Mouse (Mus musculus): ENCODE measurements at regions not wholly inside any gene's neighbourhood (a gene's known extent, or its start where the extent isn't known, plus 50 kb on each side); places are given as distances from the start of the nearest gene placed in this dataset.

DNA sequence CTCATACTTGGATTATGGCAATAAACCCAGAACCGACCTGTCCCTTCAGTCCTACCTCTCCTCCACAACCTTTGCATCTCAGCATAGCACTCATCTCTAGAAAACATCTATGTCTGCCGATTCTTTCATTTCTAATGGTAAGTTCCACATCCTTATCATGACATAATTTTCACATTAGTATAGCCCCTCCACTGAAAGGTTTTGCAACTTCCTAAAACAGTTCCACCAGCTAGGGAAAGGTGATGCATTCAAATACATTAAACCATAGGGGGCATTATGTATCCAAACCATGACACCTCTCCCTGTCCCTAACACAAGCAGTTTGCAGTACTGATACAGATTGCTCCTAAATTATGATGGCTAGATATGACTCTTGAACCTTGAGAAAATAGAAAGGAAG, 268.0 kb downstream of the Gm11232 start:
- 86% methylated on average over 2 of the region's 2 CpGs for WGBS
- TF ChIP-seq CTCF (IDR thresholded peaks at IDR 0.05; ENCODE audit: borderline replicate concordance, control insufficient read depth, extremely low read depth, insufficient read depth, low read length, poor library complexity) = no peak
- Histone ChIP-seq H3K4me3 (ENCODE audit: control insufficient read depth, insufficient read depth, low read length) (no peak overlapping the region), H3K36me3 (ENCODE audit: control insufficient read depth, insufficient read depth, low read length) (no peaks in the 10 kb centered on the region), H3K27me3 (ENCODE audit: control insufficient read depth, insufficient read depth, low read length) (no peaks in the 10 kb centered on the region), H3K4me1 (replicated peaks; ENCODE audit: control insufficient read depth, insufficient read depth, low read length) (no peaks in the 10 kb centered on the region), H3K27ac (ENCODE audit: control insufficient read depth, insufficient read depth, low read length) (no peak overlapping the region)
- no peak for DNase-seq

DNA sequence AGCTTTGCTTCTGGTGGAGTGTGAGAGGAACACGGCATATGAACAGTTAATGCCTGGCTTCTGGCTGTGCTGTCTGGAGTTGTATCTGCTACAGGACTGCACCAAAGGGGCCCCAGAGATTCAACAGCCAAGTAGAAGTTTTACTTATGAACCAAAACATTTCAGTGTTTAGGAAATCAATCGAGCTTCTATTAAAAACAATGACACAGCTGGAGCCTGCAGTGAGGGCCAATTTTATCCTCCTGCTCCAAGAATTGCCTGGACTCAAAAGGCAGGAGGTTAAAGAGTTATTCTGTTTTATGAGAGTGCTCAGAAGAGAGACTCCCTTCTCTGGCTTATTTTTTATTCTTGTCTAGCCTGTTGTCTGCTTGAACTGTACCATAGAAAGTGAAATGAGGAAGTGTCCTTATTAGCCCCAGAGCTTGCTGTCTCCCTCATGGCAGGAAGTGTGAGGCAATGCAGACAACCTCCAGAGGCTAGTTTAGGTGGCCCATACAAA, 269.1 kb downstream of the Gm11232 start:
- H3K36me3 ChIP-seq (ENCODE audit: control insufficient read depth, insufficient read depth, low read length) = no peaks in the 10 kb centered on the region
- no peak for DNase-seq
- WGBS = 45% methylated on average over 2 of the region's 2 CpGs
- no peak overlapping the region for H3K27ac ChIP-seq (ENCODE audit: control insufficient read depth, insufficient read depth, low read length)
- no peak for TF ChIP-seq CTCF (IDR thresholded peaks at IDR 0.05; ENCODE audit: borderline replicate concordance, control insufficient read depth, extremely low read depth, insufficient read depth, low read length, poor library complexity)
- TF ChIP-seq POLR2A (IDR thresholded peaks at IDR 0.05; ENCODE audit: control insufficient read depth, extremely low read depth, insufficient read depth, low read length, poor library complexity) = no peak
- no peaks in the 10 kb centered on the region for H3K27me3 ChIP-seq (ENCODE audit: control insufficient read depth, insufficient read depth, low read length)
- H3K4me3 ChIP-seq (ENCODE audit: control insufficient read depth, insufficient read depth, low read length) = no peak overlapping the region
- no peaks in the 10 kb centered on the region for H3K4me1 ChIP-seq (replicated peaks; ENCODE audit: control insufficient read depth, insufficient read depth, low read length)

DNA sequence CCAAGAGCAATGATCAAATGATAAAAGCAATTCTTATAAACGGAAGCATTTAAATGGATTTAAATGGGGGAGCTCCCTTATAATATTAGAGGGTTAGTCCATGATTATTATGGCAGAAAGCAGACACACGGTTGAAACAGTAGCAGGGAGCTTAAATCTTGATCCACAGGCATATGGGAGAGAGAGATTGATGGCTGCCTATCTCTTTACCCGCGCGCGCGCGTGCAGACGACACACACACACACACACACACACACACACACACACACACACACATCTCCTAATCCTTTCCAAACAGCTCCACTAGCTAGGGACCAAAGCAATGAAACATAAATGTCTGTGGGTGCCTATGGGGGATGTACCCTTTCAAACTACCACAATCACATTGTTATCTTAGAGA, 269.7 kb downstream of the Gm11232 start:
- Histone ChIP-seq H3K4me1 (replicated peaks; ENCODE audit: control insufficient read depth, insufficient read depth, low read length) (no peaks in the 10 kb centered on the region), H3K27ac (ENCODE audit: control insufficient read depth, insufficient read depth, low read length) (no peak overlapping the region), H3K36me3 (ENCODE audit: control insufficient read depth, insufficient read depth, low read length) (no peaks in the 10 kb centered on the region), H3K4me3 (ENCODE audit: control insufficient read depth, insufficient read depth, low read length) (no peak overlapping the region), H3K27me3 (ENCODE audit: control insufficient read depth, insufficient read depth, low read length) (no peaks in the 10 kb centered on the region)
- no peak for DNase-seq
- 96% methylated on average over 9 of the region's 9 CpGs for WGBS
- TF ChIP-seq CTCF (IDR thresholded peaks at IDR 0.05; ENCODE audit: borderline replicate concordance, control insufficient read depth, extremely low read depth, insufficient read depth, low read length, poor library complexity) (no peak), POLR2A (IDR thresholded peaks at IDR 0.05; ENCODE audit: control insufficient read depth, extremely low read depth, insufficient read depth, low read length, poor library complexity) (no peak)

DNA sequence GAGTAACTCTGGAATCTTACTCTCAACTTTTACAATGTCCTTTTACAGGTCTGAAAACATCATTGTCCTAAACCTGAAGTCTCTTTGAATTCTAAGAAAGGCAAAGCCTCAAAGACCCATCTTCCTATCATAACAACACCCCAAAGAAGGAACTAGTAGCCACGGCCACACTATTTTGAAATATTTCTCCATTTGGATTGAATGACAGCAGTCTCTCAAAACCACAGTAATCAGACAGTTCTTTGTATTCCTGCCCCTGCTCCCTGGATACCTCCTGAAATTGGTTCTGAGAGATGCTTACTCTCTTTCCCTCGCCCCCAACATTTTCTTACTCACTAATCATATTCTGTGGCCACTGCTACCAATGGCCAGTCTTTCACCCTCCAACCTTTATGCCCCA, 276.8 kb downstream of the Gm11232 start:
- no peak for TF ChIP-seq POLR2A (IDR thresholded peaks at IDR 0.05; ENCODE audit: control insufficient read depth, extremely low read depth, insufficient read depth, low read length, poor library complexity)
- no peak for TF ChIP-seq CTCF (IDR thresholded peaks at IDR 0.05; ENCODE audit: borderline replicate concordance, control insufficient read depth, extremely low read depth, insufficient read depth, low read length, poor library complexity)
- H3K36me3 ChIP-seq (ENCODE audit: control insufficient read depth, insufficient read depth, low read length) = no peaks in the 10 kb centered on the region
- no peaks in the 10 kb centered on the region for H3K27me3 ChIP-seq (ENCODE audit: control insufficient read depth, insufficient read depth, low read length)
- no peak overlapping the region for H3K27ac ChIP-seq (ENCODE audit: control insufficient read depth, insufficient read depth, low read length)
- no peak for DNase-seq
- no peaks in the 10 kb centered on the region for H3K4me1 ChIP-seq (replicated peaks; ENCODE audit: control insufficient read depth, insufficient read depth, low read length)
- no peak overlapping the region for H3K4me3 ChIP-seq (ENCODE audit: control insufficient read depth, insufficient read depth, low read length)
- WGBS = 67% methylated on average over 2 of the region's 2 CpGs

DNA sequence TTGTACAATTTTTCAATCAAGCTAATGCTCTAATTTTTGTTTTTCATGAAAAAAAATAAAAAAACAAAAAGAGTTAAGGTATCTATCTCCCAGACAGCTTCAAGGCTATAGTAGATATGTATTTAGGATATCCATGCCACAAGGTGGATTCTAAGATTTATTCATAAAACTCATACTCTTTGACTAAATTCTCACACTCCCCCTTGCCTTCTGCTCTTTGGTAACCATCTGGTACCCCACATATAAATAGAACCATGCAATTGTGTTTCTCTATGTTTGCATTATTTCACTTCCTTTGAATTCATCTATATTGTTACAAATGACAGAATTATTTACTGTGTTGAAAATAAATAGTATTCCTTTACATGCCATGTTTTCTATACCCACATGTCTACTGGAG, 287.2 kb downstream of the Gm11232 start:
- Histone ChIP-seq H3K36me3 (ENCODE audit: control insufficient read depth, insufficient read depth, low read length) (no peaks in the 10 kb centered on the region), H3K27ac (ENCODE audit: control insufficient read depth, insufficient read depth, low read length) (no peak overlapping the region), H3K27me3 (ENCODE audit: control insufficient read depth, insufficient read depth, low read length) (no peaks in the 10 kb centered on the region), H3K4me1 (replicated peaks; ENCODE audit: control insufficient read depth, insufficient read depth, low read length) (no peaks in the 10 kb centered on the region), H3K4me3 (ENCODE audit: control insufficient read depth, insufficient read depth, low read length) (no peak overlapping the region)
- no peak for TF ChIP-seq POLR2A (IDR thresholded peaks at IDR 0.05; ENCODE audit: control insufficient read depth, extremely low read depth, insufficient read depth, low read length, poor library complexity)
- TF ChIP-seq CTCF (IDR thresholded peaks at IDR 0.05; ENCODE audit: borderline replicate concordance, control insufficient read depth, extremely low read depth, insufficient read depth, low read length, poor library complexity) = no peak
- no peak for DNase-seq

DNA sequence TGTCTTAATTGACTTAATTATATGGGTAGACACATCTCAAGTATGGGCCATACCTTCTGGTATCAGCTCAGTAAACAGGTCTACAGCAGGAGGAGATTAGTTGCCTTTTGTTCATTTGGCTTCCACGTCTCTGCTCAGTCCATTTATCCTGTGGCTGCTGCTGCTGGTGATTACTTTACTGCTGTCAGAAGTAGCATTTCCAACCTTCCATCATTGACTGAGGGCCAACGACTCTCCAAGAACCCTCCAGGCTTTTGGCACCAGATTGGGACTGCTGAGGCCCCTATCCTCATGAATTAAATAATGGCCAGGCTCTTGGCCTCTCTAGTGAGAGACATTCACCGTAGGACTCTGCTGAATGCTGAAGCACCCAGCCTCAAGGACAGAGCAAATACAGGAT, 303.0 kb downstream of the Gm11232 start:
- no peaks in the 10 kb centered on the region for H3K36me3 ChIP-seq (ENCODE audit: control insufficient read depth, insufficient read depth, low read length)
- 76% methylated on average over 3 of the region's 3 CpGs for WGBS
- no peak overlapping the region for H3K27ac ChIP-seq (ENCODE audit: control insufficient read depth, insufficient read depth, low read length)
- DNase-seq = no peak
- H3K4me3 ChIP-seq (ENCODE audit: control insufficient read depth, insufficient read depth, low read length) = no peak overlapping the region
- H3K4me1 ChIP-seq (replicated peaks; ENCODE audit: control insufficient read depth, insufficient read depth, low read length) = no peaks in the 10 kb centered on the region
- TF ChIP-seq POLR2A (IDR thresholded peaks at IDR 0.05; ENCODE audit: control insufficient read depth, extremely low read depth, insufficient read depth, low read length, poor library complexity) (no peak), CTCF (IDR thresholded peaks at IDR 0.05; ENCODE audit: borderline replicate concordance, control insufficient read depth, extremely low read depth, insufficient read depth, low read length, poor library complexity) (no peak)
- no peaks in the 10 kb centered on the region; the same call in 1 of the 2 replicates for H3K27me3 ChIP-seq (ENCODE audit: control insufficient read depth, insufficient read depth, low read length)

DNA sequence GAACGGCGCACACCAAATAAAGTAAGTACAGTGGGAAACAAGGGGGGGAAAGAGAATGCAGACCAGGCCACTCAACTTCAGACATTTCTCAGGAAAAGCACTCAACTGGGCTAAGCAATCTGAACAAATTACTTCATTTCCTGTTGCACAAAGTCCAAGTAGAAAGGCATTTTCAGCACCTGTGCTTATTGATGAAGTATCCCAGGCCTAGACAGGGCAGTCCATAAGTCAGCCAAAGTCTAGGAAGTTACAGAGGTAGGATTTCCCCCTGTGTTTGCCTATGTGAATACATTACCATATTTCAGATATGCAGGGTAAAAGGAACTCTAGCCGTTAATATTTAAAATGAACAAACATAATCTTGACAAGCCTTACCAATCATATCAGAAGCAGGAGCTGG, 304.3 kb downstream of the Gm11232 start:
- H3K27me3 ChIP-seq (ENCODE audit: control insufficient read depth, insufficient read depth, low read length) = no peaks in the 10 kb centered on the region; the same call in 1 of the 2 replicates
- DNase-seq = no peak
- no peak for TF ChIP-seq CTCF (IDR thresholded peaks at IDR 0.05; ENCODE audit: borderline replicate concordance, control insufficient read depth, extremely low read depth, insufficient read depth, low read length, poor library complexity)
- TF ChIP-seq POLR2A (IDR thresholded peaks at IDR 0.05; ENCODE audit: control insufficient read depth, extremely low read depth, insufficient read depth, low read length, poor library complexity) = no peak
- H3K4me3 ChIP-seq (ENCODE audit: control insufficient read depth, insufficient read depth, low read length) = no peak overlapping the region
- no peaks in the 10 kb centered on the region for H3K36me3 ChIP-seq (ENCODE audit: control insufficient read depth, insufficient read depth, low read length)
- H3K27ac ChIP-seq (ENCODE audit: control insufficient read depth, insufficient read depth, low read length) = no peak overlapping the region
- WGBS = 94% methylated on average over 3 of the region's 3 CpGs
- no peaks in the 10 kb centered on the region for H3K4me1 ChIP-seq (replicated peaks; ENCODE audit: control insufficient read depth, insufficient read depth, low read length)

Data from thymus, adult 2 months (tissue).